Mouse (Mus musculus): Measurements from ENCODE around the gene Cct3.
A peak's percentile ranks its signal among the peaks of the same experiment; 100 is the strongest.

DNA sequence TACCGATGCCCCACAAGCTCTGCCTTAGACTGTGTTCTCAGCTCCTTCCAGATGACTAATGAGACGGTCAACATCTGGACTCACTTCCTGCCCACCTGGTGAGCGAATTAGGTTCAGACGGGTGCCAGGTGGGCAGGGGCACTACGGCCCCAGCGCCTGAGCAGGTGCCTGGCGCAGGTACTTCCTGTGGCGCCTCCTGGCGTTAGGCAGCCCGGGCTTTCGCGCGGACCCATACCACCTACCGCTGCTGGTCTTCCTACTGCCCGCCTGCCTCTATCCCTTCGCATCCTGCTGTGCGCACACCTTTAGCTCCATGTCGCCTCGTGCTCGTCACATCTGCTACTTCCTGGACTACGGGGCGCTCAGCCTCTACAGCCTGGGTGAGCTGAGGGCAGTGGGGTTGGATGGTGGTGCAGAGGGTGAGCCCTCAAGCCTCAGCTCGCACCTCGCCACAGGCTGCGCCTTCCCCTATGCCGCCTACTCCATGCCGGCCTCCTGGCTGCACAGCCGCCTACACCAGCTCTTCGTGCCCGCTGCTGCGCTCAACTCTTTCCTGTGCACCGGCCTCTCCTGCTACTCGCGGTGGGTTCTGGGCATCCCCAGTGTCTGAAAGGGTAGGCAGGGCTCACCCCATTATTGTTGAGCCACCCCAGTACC is 68.9 kb downstream of the Cct3 start:
- TF ChIP-seq CTCF (conservative IDR thresholded peaks at IDR 0.05; ENCODE audit: low read length) (0 out of 2 replicates have a peak, but pooled peaks have one; percentile 2), POU5F1 (IDR thresholded peaks at IDR 0.05; ENCODE audit: borderline replicate concordance, low read length) (no peak), NANOG (IDR thresholded peaks at IDR 0.05; ENCODE audit: borderline replicate concordance, low read length) (no peak)

Data from E14TG2a.4 (cell line).